Mouse (Mus musculus) gastrocnemius, adult 8-10 months (tissue): ENCODE data around the gene Tifab. TPM values are rescaled to one million over a fixed set of nuclear protein-coding genes. Genes with fewer than 3 reads are reported as not detected.

Experiments
- DNase-seq, 2 experiments: peaks; one replicate each; pipeline ENCODE4 v3.0.0; 2022; ENCODE audit warnings: low spot score in 2 of 2
- total RNA-seq, 4 experiments: library from RNA; stranded (reverse); gene quantifications; 2 replicates each; pipeline ENCODE4 v1.2.4; 2022

Gene Tifab
- total RNA-seq, 4 experiments from 2014 or later: 0.15 to 0.22 TPM; not detected in 2

GRCm38 (mm10) chr13:56142382-56143150 is 36.1 kb downstream of the Tifab start:
- no peak for DNase-seq

GRCm38 (mm10) chr13:56139167-56139751 is 39.4 kb downstream of the Tifab start:
- no peak for DNase-seq

DNA sequence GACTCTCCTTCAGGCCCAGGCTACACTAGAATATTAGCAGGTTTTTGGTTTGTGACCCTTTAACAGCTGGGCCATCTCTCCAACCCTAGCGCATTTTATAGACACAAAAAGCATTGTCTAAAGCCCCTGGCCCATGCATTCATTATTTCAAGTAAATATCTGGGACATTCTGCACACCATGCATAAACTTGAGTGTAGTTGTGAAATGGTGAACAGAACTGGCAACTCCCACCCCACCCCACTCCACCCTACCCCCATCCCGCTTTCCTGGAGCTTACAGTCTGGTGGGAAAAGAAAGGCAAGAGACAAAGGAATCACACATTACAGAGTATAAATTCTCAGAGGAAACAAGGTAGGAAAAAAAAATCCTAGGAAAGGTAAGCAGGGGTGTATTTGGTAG is 42.5 kb downstream of the Tifab start, which contains the start of gene H2afy:
Gene H2afy, minus strand, starts transcription at position 162 of the 400 bp plus-strand sequence.
- no peak for DNase-seq

GRCm38 (mm10) chr13:56135231-56136052 is 43.2 kb downstream of the Tifab start:
- DNase-seq: peak; percentile 84 to 86

DNA sequence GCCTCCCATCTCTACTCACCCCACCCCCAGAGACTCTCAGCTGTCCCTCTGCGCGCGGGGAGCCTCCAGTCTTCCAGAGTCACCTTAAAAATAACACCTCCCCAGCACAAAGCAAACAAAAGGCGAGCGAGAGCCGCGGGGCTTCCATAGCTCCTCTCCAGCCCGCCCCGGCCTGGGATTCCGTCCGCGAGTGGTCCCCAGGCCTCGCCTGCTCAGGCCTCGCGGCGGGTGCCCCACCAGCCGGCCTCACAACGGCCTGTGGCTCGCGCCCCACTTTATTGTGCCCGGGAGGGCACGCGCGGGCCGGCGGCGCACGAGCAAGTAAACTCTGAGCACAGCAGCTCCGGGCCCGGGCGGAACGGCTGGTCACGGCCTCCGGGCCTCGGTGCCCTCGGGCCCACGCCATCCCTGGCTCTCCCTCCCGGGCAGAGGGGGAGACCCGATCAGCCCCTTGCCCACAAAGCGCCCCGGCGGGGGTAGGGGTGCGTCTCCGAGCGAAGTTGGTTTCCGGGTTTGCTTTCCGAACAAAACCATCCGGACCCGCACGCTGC is 44.0 kb downstream of the Tifab start:
- DNase-seq: no peak

- DNase-seq: no peak
Measured at GRCm38 (mm10) chr13:56134031-56134430, 44.7 kb downstream of the Tifab start.

DNA sequence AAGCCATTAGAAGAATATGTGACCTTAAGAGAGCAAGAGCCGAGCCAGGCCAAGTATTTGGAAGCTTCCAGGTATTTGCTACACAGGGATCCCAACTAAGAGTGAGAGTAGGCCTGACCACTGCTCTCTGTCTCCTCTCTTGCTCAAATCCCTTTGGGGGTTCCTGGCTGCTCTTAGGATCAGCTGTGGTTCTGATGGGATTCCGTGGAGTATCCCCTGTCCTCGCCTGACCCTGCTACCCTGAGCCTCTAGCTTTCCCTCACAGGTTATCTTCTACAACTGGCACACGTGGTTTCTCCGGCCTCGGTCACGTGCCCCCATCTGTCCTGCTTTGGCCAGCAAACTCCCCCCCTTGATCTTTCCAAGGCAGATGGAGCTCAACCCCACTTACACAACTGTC is 45.7 kb downstream of the Tifab start:
- no peak for DNase-seq

- DNase-seq: no peak
Measured at GRCm38 (mm10) chr13:56132326-56132936, 46.3 kb downstream of the Tifab start.

- no peak for DNase-seq
Measured at GRCm38 (mm10) chr13:56130544-56130943, 48.1 kb downstream of the Tifab start.

DNA sequence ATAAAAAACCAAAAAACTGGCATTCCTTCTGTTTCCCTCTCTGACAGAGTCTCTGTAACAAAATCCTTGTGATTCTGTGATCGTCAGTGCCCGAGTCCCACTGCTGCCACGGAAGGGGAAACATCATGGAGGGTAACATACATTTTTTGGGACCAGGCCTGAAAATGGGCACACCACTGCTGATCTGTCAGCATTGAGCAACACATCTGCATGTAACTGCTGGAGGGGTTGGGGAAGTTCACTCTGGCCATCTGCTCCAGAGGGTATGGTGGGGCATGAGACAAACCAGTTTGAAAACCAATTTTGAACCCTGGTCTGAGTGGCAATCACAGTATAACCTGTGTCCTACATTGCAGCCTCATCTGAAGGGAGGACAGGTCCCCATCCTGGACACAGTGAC is 49.1 kb downstream of the Tifab start:
- no peak for DNase-seq

- no peak for DNase-seq
Measured at GRCm38 (mm10) chr13:56129014-56129413, 49.7 kb downstream of the Tifab start.

- no peak for DNase-seq
Measured at GRCm38 (mm10) chr13:56125632-56126031, 53.1 kb downstream of the Tifab start.

Other genes with a start within 250 kb of the Tifab start
- gene H2afy, start 42.5 kb downstream of the Tifab start, total RNA-seq: 10 to 100 TPM; 56.9 to 69.8 (median 60.2) TPM
- gene Neurog1, start 73.3 kb upstream of the Tifab start, total RNA-seq: not detected
- 10 to 100 TPM; 21.4 to 40.0 (median 28.6) TPM for gene Cxcl14, start 117.7 kb upstream of the Tifab start, total RNA-seq
- not detected for gene Gm3045, start 247.7 kb upstream of the Tifab start, total RNA-seq